Mouse (Mus musculus): Measurements from ENCODE around the gene Ypel1. TPM values are rescaled to one million over a fixed set of nuclear protein-coding genes. Genes with fewer than 3 reads are reported as not detected.

Gene Ypel1
- 3.8 and 4.5 TPM in 2 replicates for polyA plus RNA-seq (2015; fragmentation: Nextera tagmentation; extraction: Ambion mirVana)

DNA sequence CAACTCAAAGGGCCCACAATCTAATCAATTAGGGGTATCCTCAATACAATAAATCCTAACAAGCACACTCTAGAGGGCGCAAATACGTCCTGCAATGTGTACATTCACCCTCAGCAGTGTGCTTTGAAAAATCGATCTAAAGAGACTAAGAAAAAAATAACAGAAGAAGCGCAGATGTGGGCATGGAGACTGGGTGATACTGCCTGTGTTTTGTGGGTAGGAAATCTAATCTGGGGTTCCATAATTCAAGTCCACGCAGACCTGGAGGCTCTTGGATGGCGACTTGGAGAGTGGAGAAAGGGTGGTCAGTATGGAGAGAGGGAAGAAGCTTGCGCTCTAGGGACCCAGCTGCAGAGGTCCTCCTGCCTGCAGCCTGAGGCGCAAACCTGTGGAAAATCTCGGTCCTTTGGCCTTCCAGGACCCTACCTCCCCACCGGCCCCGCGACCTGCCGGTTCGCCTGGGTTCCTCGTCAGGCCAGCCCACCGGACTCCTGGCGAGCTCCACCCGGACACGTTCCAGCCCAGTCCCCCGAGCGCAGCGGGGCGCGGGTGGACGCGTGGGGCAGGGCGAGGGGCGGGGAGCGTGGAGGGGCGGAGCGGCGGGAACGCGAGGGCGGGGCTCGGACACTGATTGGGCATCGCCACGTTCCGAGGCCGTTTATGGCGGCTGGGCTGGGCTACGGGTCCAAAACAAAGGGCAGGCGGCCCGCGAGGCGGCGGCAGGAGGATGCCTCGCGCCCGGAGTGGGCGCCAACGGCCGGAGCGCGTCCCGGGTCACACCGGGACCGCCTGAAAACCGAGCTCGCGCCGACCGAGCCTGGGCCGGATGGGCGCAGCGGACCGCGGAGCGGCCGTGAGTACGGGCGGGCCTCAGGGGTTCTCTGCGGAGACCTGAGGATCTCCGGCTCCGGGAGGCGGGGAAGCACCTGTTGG lies at the start of gene Ypel1:
Ypel1 (plus strand) TSS at position 186 of the 933 bp plus-strand sequence.

DNA sequence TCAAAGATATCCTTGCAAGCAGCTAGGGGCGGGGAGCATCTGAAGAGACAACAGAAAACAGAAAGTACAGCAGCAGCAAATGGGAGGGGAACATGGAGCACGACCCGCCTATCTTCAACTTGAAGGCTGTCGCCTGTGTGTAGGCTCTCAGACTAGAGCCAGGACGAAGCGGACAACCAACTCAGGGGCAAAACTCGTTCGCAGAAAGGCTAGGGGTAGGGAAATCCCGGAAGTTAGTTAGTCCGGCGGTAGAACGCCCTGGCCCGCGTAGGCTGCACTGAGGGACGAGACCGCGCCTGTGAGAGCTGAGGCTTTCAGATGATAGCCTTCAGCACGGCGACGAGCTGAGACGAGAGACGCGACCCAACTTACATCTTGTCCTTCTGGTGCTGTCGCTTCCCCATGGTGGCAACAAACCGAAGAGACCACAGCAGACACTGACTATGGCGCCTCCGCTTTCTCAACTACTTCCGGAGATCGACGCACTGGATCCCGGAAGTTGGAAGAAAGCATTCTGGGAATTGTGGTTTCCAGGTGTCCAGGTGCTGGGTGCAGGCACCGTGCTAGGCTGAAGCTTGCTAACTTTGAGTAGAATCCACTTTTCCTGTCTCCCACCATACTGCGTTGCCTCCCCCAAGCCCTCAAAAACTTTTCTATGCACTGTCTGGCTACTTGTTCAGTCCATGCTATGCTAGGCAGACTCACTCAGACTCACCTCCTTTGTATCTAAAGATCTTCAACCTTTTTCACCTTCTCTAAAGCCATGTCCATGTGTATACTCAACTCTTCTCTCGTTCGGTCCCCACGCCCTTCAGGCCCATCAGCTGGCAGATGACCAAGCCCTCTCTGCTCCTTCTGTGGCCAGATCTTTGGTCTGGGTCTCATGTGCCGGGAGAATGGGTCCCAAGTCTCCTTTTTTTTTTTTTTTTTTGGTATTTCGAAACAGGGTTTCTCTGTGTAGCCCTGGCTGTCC lies 41.6 kb downstream of the Ypel1 start, which contains the start of gene Ppil2:
Ppil2 (minus strand) TSS at position 487 of the 973 bp plus-strand sequence.

DNA sequence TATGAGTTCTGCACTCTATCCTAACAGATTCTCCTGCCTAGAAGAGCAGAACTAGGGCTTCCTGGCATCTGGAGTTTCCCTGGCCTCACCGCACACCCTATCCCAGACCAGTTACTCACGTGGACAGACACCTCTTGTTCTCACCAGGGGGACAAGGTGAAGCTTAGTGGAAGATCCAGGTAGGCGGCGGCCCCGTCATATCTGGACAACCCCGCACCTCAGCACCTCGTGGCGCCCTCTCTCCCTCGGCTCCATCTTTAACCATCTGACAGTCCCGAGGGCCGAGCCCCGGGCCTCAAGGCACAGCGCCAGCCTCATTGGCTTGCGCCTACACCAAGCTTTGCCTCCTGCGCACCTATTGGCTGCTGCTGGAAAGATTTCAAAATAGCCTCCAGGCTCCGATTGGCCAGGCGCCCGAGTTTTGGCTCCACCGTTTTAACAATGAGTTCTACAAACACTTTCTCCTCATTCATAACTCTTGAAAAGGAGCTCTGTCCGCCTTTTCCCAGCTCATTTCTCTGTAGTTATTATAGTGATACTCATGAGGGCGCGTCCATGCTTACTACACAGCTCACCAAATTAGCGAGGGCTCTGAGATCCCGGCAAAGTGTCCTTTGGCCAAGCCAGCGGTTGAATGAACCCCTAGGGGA lies 55.5 kb downstream of the Ypel1 start, which contains the start of gene 2610318N02Rik:
2610318N02Rik (minus strand) TSS at position 297 of the 650 bp plus-strand sequence.

DNA sequence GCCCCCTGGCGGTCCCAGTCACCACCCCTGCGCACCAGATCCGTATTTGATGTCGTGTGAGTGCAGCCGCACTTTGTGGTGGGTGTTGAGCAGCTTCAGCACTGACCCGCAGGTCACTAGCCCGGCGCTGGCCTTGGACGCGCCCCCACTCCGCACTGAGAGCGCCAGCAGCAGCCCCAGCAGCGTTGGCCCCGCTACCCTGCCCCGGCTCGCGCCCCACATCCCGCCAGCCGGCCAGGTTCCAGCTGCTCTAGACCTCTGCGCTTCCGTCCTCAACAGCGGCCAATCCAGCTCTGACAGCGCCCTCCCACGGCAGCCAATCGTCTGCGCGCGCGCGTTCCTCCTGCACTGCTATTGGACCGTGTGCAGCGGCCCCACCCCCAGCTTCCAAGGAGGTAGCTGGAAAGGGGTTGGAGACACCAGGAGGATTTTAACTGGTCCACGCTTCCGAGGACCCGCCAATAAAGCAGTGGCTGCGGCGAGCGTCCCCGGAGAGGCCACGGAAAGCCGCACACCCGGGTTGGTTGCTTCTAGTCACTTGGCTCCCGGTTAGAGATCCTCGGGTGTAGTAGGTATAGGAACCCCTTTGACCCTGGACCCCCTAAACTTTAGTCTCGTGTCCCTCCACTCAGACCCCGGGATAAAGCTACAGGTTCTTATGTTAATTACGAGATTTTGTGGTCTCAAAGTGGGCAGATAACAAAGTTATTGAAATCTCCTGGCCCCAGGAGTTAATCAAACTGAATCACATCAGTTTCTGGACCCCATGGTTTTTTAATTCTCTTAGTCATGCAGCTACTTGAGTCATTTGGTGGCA lies 62.8 kb downstream of the Ypel1 start, which contains the start of gene Sdf2l1:
Sdf2l1 (minus strand) TSS at position 295 of the 817 bp plus-strand sequence.

MicroRNAs encoded within 50 kb of the gene (microRNA counts, 519-probe panel; counts per million panel counts)
- microRNA mmu-miR-130b (3,544 counts per million, percentile 61 among the panel's probes with 10 or more counts), microRNA mmu-miR-301b (2,376 counts per million, percentile 32 among the panel's probes with 10 or more counts)

Small RNAs within 50 kb of the gene (microRNA-seq; reads per million reads assigned to microRNA genes)
- 1,210 reads per million, percentile 75 among the genes with 10 or more reads in this experiment for gene Mir130b
- gene Mir301b: 24.1 reads per million, percentile 29 among the genes with 10 or more reads in this experiment

Other genes starting within 250 kb of the Ypel1 start
- gene Spag6l, start 240.2 kb upstream of the Ypel1 start, polyA plus RNA-seq (2015; fragmentation: Nextera tagmentation; extraction: Ambion mirVana): not detected in 2 replicates
- not detected in 2 replicates for gene Igll1, start 205.7 kb upstream of the Ypel1 start, polyA plus RNA-seq (2015; fragmentation: Nextera tagmentation; extraction: Ambion mirVana)
- gene Top3b, start 199.0 kb upstream of the Ypel1 start, polyA plus RNA-seq (2015; fragmentation: Nextera tagmentation; extraction: Ambion mirVana): 35.3 and 37.2 TPM in 2 replicates
- gene Vpreb1, start 198.9 kb upstream of the Ypel1 start, polyA plus RNA-seq (2015; fragmentation: Nextera tagmentation; extraction: Ambion mirVana): 0.79 and 1.4 TPM in 2 replicates
- gene Ppm1f, start 173.2 kb upstream of the Ypel1 start, polyA plus RNA-seq (2015; fragmentation: Nextera tagmentation; extraction: Ambion mirVana): 8.2 and 8.5 TPM in 2 replicates
- gene Mapk1, start 86.3 kb upstream of the Ypel1 start, polyA plus RNA-seq (2015; fragmentation: Nextera tagmentation; extraction: Ambion mirVana): 128 and 140 TPM in 2 replicates
- 63.4 and 70.7 TPM in 2 replicates for gene Ppil2, start 41.6 kb downstream of the Ypel1 start, polyA plus RNA-seq (2015; fragmentation: Nextera tagmentation; extraction: Ambion mirVana)
- gene 2610318N02Rik, start 55.5 kb downstream of the Ypel1 start, polyA plus RNA-seq (2015; fragmentation: Nextera tagmentation; extraction: Ambion mirVana): 2.3 and 3.2 TPM in 2 replicates
- gene Sdf2l1, start 62.7 kb downstream of the Ypel1 start, polyA plus RNA-seq (2015; fragmentation: Nextera tagmentation; extraction: Ambion mirVana): 28.0 and 31.3 TPM in 2 replicates
- 10.6 and 11.7 TPM in 2 replicates for gene Ydjc, start 74.9 kb downstream of the Ypel1 start, polyA plus RNA-seq (2015; fragmentation: Nextera tagmentation; extraction: Ambion mirVana)
- 0.47 and 0.94 TPM in 2 replicates for gene Ccdc116, start 77.5 kb downstream of the Ypel1 start, polyA plus RNA-seq (2015; fragmentation: Nextera tagmentation; extraction: Ambion mirVana)
- gene Ube2l3, start 133.0 kb downstream of the Ypel1 start, polyA plus RNA-seq (2015; fragmentation: Nextera tagmentation; extraction: Ambion mirVana): 272 and 295 TPM in 2 replicates
- gene Rimbp3, start 138.9 kb downstream of the Ypel1 start, polyA plus RNA-seq (2015; fragmentation: Nextera tagmentation; extraction: Ambion mirVana): 0.23 and 0.33 TPM in 2 replicates
- gene Hic2, start 163.9 kb downstream of the Ypel1 start, polyA plus RNA-seq (2015; fragmentation: Nextera tagmentation; extraction: Ambion mirVana): 2.8 and 3.2 TPM in 2 replicates
- 10.1 and 10.8 TPM in 2 replicates for gene Tmem191c, start 206.4 kb downstream of the Ypel1 start, polyA plus RNA-seq (2015; fragmentation: Nextera tagmentation; extraction: Ambion mirVana)